In genomic region chr16:37990553-37991344, GRCm38 (mm10) we compare ENCODE assay signal across 8 mouse cellular contexts.
DNase-seq lines count a peak whose midpoint lies in the region; ATAC-seq and TF ChIP-seq lines count a peak whose summit lies in the region.

No protein-coding gene starts in this region.

- TF ChIP-seq POLR2A in heart, adult 2 months (IDR thresholded peaks at IDR 0.05; ENCODE audit: insufficient read depth, low read depth, low read length) = no peak

- ATAC-seq in embryonic facial prominence, embryonic 12.5 days (ENCODE audit: insufficient number of reproducible peaks, insufficient read depth, low FRiP score, low TSS enrichment) = peak; percentile 37; the same call in 1 of the 2 replicates
- peak; percentile 50; the same call in 1 of the 2 replicates for ATAC-seq in kidney, embryonic 15.5 days (replicated peaks; ENCODE audit: low FRiP score)
- ATAC-seq in midbrain, embryonic 15.5 days (replicated peaks) = peak; percentile 85

- H3K4me2 ChIP-seq in embryonic facial prominence, embryonic 12.5 days (replicated peaks) = no peak overlapping the region
- no peak overlapping the region for H3K4me2 ChIP-seq in kidney, embryonic 15.5 days
- H3K4me2 ChIP-seq in midbrain, embryonic 15.5 days = 0 out of 2 replicates have a peak overlapping the region, but pooled peaks have one; percentile 10

- no peaks in the 10 kb centered on the region for H3K79me2 ChIP-seq in heart, adult 2 months (replicated peaks; ENCODE audit: control insufficient read depth, insufficient read depth, low read length)

- no peak overlapping the region for H3K27ac ChIP-seq in heart, adult 2 months
- H3K27ac ChIP-seq in embryonic facial prominence, embryonic 12.5 days = peak overlapping the region; percentile 25; the same call in 1 of the 2 replicates
- H3K27ac ChIP-seq in kidney, embryonic 15.5 days = no peak overlapping the region
- H3K27ac ChIP-seq in midbrain, embryonic 15.5 days = peak overlapping the region; percentile 79

- peak; percentile 36 for TF ChIP-seq CTCF in heart, adult 2 months (IDR thresholded peaks at IDR 0.05)

- intact Hi-C loops in heart, adult 2 months (cut with DNase I) = loop anchor here (10.0 kb wide), 1 partner anchor 494 kb away; no protein-coding TSS in a partner anchor

- no peaks in the 10 kb centered on the region for H3K27me3 ChIP-seq in heart, adult 2 months (ENCODE audit: control insufficient read depth, insufficient read depth, low read length)
- no peaks in the 10 kb centered on the region for H3K27me3 ChIP-seq in embryonic facial prominence, embryonic 12.5 days
- no peaks in the 10 kb centered on the region for H3K27me3 ChIP-seq in kidney, embryonic 15.5 days
- no peaks in the 10 kb centered on the region for H3K27me3 ChIP-seq in midbrain, embryonic 15.5 days (replicated peaks)

- TF ChIP-seq EP300 in heart, adult 2 months (IDR thresholded peaks at IDR 0.05; ENCODE audit: insufficient read depth, low read depth, low read length) = no peak

- H3K4me3 ChIP-seq in heart, adult 2 months = no peak overlapping the region
- H3K4me3 ChIP-seq in embryonic facial prominence, embryonic 12.5 days = no peak overlapping the region
- H3K4me3 ChIP-seq in kidney, embryonic 15.5 days (replicated peaks) = no peak overlapping the region
- H3K4me3 ChIP-seq in midbrain, embryonic 15.5 days = no peak overlapping the region

- DNase-seq in heart, adult 2 months = no peak
- DNase-seq in heart, adult 8-10 months (ENCODE audit: low spot score) = no peak
- no peak for DNase-seq in thymus, postnatal 14 days
- DNase-seq in adrenal gland, adult 2 months = no peak
- DNase-seq in adipocyte (ENCODE audit: low spot score) = no peak

- no peak overlapping the region for H3K9ac ChIP-seq in heart, adult 2 months (ENCODE audit: low read depth, low read length)
- no peak overlapping the region for H3K9ac ChIP-seq in embryonic facial prominence, embryonic 12.5 days
- H3K9ac ChIP-seq in kidney, embryonic 15.5 days = no peak overlapping the region
- H3K9ac ChIP-seq in midbrain, embryonic 15.5 days = 0 out of 2 replicates have a peak overlapping the region, but pooled peaks have one; percentile 0

- H3K9me3 ChIP-seq in embryonic facial prominence, embryonic 12.5 days = no peaks in the 10 kb centered on the region
- no peaks in the 10 kb centered on the region for H3K9me3 ChIP-seq in kidney, embryonic 15.5 days (replicated peaks)
- no peaks in the 10 kb centered on the region for H3K9me3 ChIP-seq in midbrain, embryonic 15.5 days

- no peaks in the 10 kb centered on the region for H3K36me3 ChIP-seq in heart, adult 2 months (ENCODE audit: control insufficient read depth, insufficient read depth, low read length)
- H3K36me3 ChIP-seq in embryonic facial prominence, embryonic 12.5 days = no peaks in the 10 kb centered on the region
- H3K36me3 ChIP-seq in kidney, embryonic 15.5 days = no peaks in the 10 kb centered on the region
- H3K36me3 ChIP-seq in midbrain, embryonic 15.5 days (replicated peaks) = no peaks in the 10 kb centered on the region

- no peaks in the 10 kb centered on the region for H3K4me1 ChIP-seq in heart, adult 2 months (ENCODE audit: control insufficient read depth, insufficient read depth, low read length)
- peaks cover 11% of the 10 kb centered on the region; the same call in 1 of the 2 replicates for H3K4me1 ChIP-seq in embryonic facial prominence, embryonic 12.5 days
- peaks cover 37% of the 10 kb centered on the region for H3K4me1 ChIP-seq in kidney, embryonic 15.5 days
- peaks cover 18% of the 10 kb centered on the region for H3K4me1 ChIP-seq in midbrain, embryonic 15.5 days

- 68% methylated on average over 10 of the region's 10 CpGs for WGBS in heart, adult 2 months
- WGBS in embryonic facial prominence, embryonic 12.5 days = 55% methylated on average over 10 of the region's 10 CpGs
- 56% methylated on average over 10 of the region's 10 CpGs for WGBS in kidney, embryonic 15.5 days
- 11% methylated on average over 10 of the region's 10 CpGs for WGBS in midbrain, embryonic 15.5 days

Comparison
In these comparisons a context has a peak if more than half of its experiments do, and no peak if none do; other contexts are left out.
1. H3K27ac ChIP-seq: peak in embryonic facial prominence, embryonic 12.5 days (single experiment) and midbrain, embryonic 15.5 days (single experiment); none in heart, adult 2 months (single experiment) and kidney, embryonic 15.5 days (single experiment).
2. Peak in every context shown above with its lines, with median percentiles within 50 percentile points of each other: ATAC-seq.